Mouse (Mus musculus) kidney, embryonic 16.5 days (tissue): ENCODE measurements around the gene U2af1l4. TPM values are rescaled to one million over a fixed set of nuclear protein-coding genes. Genes with fewer than 3 reads are reported as not detected.
A peak's percentile ranks its signal among the peaks of the same experiment; 100 is the strongest.

Source experiments
- ATAC-seq: fragments of 200-750 bp; cut with Nextera tagmentation; 2 replicates; pipeline ENCODE4 v1.8.0; 2017; ENCODE audit warnings: moderate TSS enrichment; ENCODE audit not compliant: low FRiP score, low TSS enrichment
- H3K27ac ChIP-seq: fragments of 300-500 bp; sonication (generic); 2 replicates; pipeline ENCODE4 v1.5.1; 2014; ENCODE audit warnings: low read length
- H3K27me3 ChIP-seq: fragments of 300-500 bp; sonication (generic); 2 replicates; pipeline ENCODE4 v1.6.1; 2014; ENCODE audit warnings: low read length, control low read depth, mixed read lengths; ENCODE audit not compliant: insufficient read depth
- H3K36me3 ChIP-seq: fragments of 300-500 bp; sonication (generic); 2 replicates; pipeline ENCODE4 v1.6.1; 2014; ENCODE audit warnings: low read length, control low read depth, mixed read lengths; ENCODE audit not compliant: insufficient read depth
- H3K4me1 ChIP-seq: fragments of 300-500 bp; sonication (generic); 2 replicates; pipeline ENCODE4 v1.6.1; 2014; ENCODE audit warnings: low read length, control low read depth, mixed read lengths; ENCODE audit not compliant: insufficient read depth
- H3K4me2 ChIP-seq: fragments of 300-500 bp; sonication (generic); replicated peaks from 2 replicates; pipeline ENCODE4 v1.6.1; 2014; ENCODE audit warnings: low read depth, low read length
- H3K4me3 ChIP-seq: fragments of 300-500 bp; sonication (generic); 2 replicates; pipeline ENCODE4 v1.5.1; 2014; ENCODE audit warnings: mild to moderate bottlenecking, low read length
- H3K9ac ChIP-seq: fragments of 300-500 bp; sonication (generic); replicated peaks from 2 replicates; pipeline ENCODE4 v1.6.1; 2014; ENCODE audit warnings: low read length
- H3K9me3 ChIP-seq: fragments of 300-500 bp; sonication (generic); 2 replicates; pipeline ENCODE4 v1.6.1; 2016; ENCODE audit warnings: low read length, control low read depth
- whole genome bisulfite sequencing: fragments of 180-500 bp; shearing (Covaris S2); extraction: QIAGEN DNeasy Blood & Tissue Kit; methylation state at CpG from one replicate; pipeline ENCODE4 v1.1.7; 2014; 5-methylcytosine and 5-hydroxymethylcytosine counted together
- polyA plus RNA-seq: library from polyadenylated mRNA; unstranded; fragments of >200 nt; fragmentation: Nextera tagmentation; extraction: Ambion mirVana; gene quantifications from 2 replicates; pipeline ENCODE4 v1.2.1, GENCODE M21; 2015

The U2af1l4 gene
- 91.6 and 99.4 TPM in 2 replicates for polyA plus RNA-seq

GRCm38 (mm10) chr7:30563117-30563905 is at the start of gene U2af1l4, which contains the start of the genes Gm49396 and Psenen:
Gene U2af1l4, plus strand, starts transcription at chr7:30563301.
Gene Gm49396, plus strand, starts transcription at chr7:30563344.
Gene Psenen, minus strand, starts transcription at chr7:30563627.
- Histone ChIP-seq H3K36me3 (peaks cover 29% of the 10 kb centered on the region), H3K4me1 (peaks cover 13% of the 10 kb centered on the region), H3K27me3 (no peaks in the 10 kb centered on the region), H3K4me2 (peak within 1 kb of the TSS; percentile 78), H3K9me3 (no peaks in the 10 kb centered on the region), H3K9ac (peak within 1 kb of the TSS; percentile 89), H3K27ac (peak within 1 kb of the TSS; percentile 99), H3K4me3 (peak within 1 kb of the TSS; percentile 82)
- peak; percentile 86 for ATAC-seq
- under 1% methylated on average over 44 of the region's 45 CpGs for WGBS

GRCm38 (mm10) chr7:30515003-30515760 is 47.9 kb upstream of the U2af1l4 start:
- peaks cover 3% of the 10 kb centered on the region; the same call in 1 of the 2 replicates for H3K4me1 ChIP-seq
- no peak overlapping the region for H3K9ac ChIP-seq
- H3K4me2 ChIP-seq = 0 out of 2 replicates have a peak overlapping the region, but pooled peaks have one; percentile 8
- H3K27ac ChIP-seq = no peak overlapping the region
- WGBS = 56% methylated on average over 24 of the region's 24 CpGs
- H3K27me3 ChIP-seq = no peaks in the 10 kb centered on the region
- no peak for ATAC-seq
- H3K36me3 ChIP-seq = no peaks in the 10 kb centered on the region
- H3K9me3 ChIP-seq = no peaks in the 10 kb centered on the region
- H3K4me3 ChIP-seq = no peak overlapping the region

DNA sequence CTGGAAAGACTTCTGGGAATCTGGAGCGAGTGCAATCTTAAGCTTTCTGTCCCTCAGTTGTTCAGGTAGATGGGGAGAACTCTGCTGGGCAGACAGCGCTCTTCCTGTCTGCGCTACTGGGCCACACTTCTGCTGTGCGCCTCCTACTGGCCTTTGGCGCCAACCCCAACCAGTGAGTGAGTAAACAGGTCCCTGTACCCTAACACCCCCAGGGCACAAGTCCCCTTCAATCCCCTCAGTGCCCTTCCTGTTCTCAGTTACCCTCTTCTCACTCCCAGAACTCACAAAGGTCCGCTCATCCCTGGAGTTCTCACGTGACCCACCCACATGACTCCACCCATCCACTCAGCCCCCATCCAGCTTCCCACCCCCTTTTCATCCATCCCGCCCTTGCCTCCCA is 44.8 kb upstream of the U2af1l4 start:
- Histone ChIP-seq H3K27me3 (no peaks in the 10 kb centered on the region), H3K9me3 (no peaks in the 10 kb centered on the region), H3K4me2 (no peak overlapping the region), H3K4me1 (peaks cover 17% of the 10 kb centered on the region), H3K4me3 (no peak overlapping the region), H3K27ac (no peak overlapping the region), H3K36me3 (peaks cover 3% of the 10 kb centered on the region; the same call in 1 of the 2 replicates), H3K9ac (no peak overlapping the region)
- ATAC-seq = no peak
- 43% methylated on average over 8 of the region's 8 CpGs for WGBS

GRCm38 (mm10) chr7:30520396-30520795 is 42.7 kb upstream of the U2af1l4 start:
- Histone ChIP-seq H3K27ac (no peak overlapping the region; the same call in 1 of the 2 replicates), H3K27me3 (no peaks in the 10 kb centered on the region), H3K4me3 (no peak overlapping the region), H3K9ac (no peak overlapping the region), H3K4me1 (peaks cover 23% of the 10 kb centered on the region), H3K4me2 (no peak overlapping the region), H3K9me3 (no peaks in the 10 kb centered on the region), H3K36me3 (peaks cover 17% of the 10 kb centered on the region)
- peak; percentile 17 for ATAC-seq
- 51% methylated on average over 4 of the region's 4 CpGs for WGBS

DNA sequence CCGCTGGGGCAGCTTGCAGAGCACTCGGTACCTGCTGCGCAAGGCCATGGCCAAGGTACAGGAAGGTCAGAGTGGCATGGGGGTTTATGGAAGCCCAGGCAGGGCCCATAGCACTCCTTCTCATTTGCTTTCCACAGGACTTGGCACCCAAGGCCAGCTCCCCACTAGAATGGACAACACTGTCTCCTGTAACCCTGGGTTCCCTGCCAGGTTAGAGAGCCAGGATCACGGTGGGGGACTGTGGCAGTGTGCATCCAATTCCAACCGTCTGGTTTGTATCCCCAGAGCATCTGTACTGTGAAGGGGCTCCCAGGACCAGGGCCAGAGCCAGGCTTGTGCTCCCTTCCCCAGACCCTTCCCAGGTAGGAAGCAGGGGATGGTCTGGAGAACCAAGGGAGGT is 42.2 kb upstream of the U2af1l4 start:
- WGBS = 76% methylated on average over 5 of the region's 5 CpGs

GRCm38 (mm10) chr7:30522871-30523270 is 40.2 kb upstream of the U2af1l4 start:
- H3K9ac ChIP-seq = 0 out of 2 replicates have a peak overlapping the region, but pooled peaks have one; percentile 31
- H3K36me3 ChIP-seq = peaks cover 19% of the 10 kb centered on the region
- H3K9me3 ChIP-seq = no peaks in the 10 kb centered on the region
- ATAC-seq = peak; percentile 24; the same call in 1 of the 2 replicates
- peak overlapping the region; percentile 53; the same call in 1 of the 2 replicates for H3K27ac ChIP-seq
- WGBS = 52% methylated on average over 9 of the region's 10 CpGs
- 0 out of 2 replicates have a peak overlapping the region, but pooled peaks have one; percentile 7 for H3K4me2 ChIP-seq
- H3K27me3 ChIP-seq = no peaks in the 10 kb centered on the region
- peaks cover 38% of the 10 kb centered on the region for H3K4me1 ChIP-seq
- H3K4me3 ChIP-seq = no peak overlapping the region

More for the DNA sequence above, 42.2 kb upstream of the U2af1l4 start:
- Histone ChIP-seq H3K27ac (no peak overlapping the region), H3K9me3 (no peaks in the 10 kb centered on the region), H3K4me3 (no peak overlapping the region), H3K9ac (no peak overlapping the region), H3K27me3 (no peaks in the 10 kb centered on the region), H3K4me1 (peaks cover 25% of the 10 kb centered on the region), H3K4me2 (no peak overlapping the region), H3K36me3 (peaks cover 17% of the 10 kb centered on the region)
- no peak for ATAC-seq

DNA sequence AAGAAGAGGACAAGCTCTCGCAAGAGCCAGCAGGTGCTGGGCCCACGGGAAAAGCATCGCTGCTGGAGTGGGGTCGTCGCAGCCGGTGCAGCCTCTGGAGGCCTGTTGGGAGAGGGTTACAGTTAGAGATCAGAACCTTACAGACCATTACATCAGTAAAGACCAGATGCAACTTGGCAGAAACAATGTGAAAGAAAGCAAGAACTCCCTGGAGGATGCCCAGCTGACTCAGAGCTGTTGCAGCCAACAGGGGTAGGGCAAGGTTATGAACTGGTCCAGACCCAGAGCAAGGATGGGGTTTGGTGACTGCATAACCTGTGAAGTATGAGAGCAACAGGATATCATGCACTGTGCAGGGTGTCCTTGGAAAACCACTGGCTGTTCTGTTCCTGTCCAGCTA is 38.6 kb upstream of the U2af1l4 start:
- WGBS = 85% methylated on average over 6 of the region's 6 CpGs
- Histone ChIP-seq H3K27ac (no peak overlapping the region), H3K4me1 (peaks cover 38% of the 10 kb centered on the region), H3K4me2 (no peak overlapping the region), H3K9ac (no peak overlapping the region), H3K27me3 (no peaks in the 10 kb centered on the region), H3K36me3 (peaks cover 35% of the 10 kb centered on the region), H3K9me3 (no peaks in the 10 kb centered on the region), H3K4me3 (no peak overlapping the region)
- no peak for ATAC-seq

GRCm38 (mm10) chr7:30525954-30526353 is 37.1 kb upstream of the U2af1l4 start:
- peak; percentile 67 for ATAC-seq
- Histone ChIP-seq H3K36me3 (peaks cover 49% of the 10 kb centered on the region), H3K27me3 (no peaks in the 10 kb centered on the region), H3K9me3 (no peaks in the 10 kb centered on the region), H3K4me1 (peaks cover 30% of the 10 kb centered on the region), H3K9ac (peak overlapping the region; percentile 60), H3K4me3 (peak overlapping the region; percentile 17), H3K4me2 (peak overlapping the region; percentile 38), H3K27ac (peak overlapping the region; percentile 76)
- 16% methylated on average over 10 of the region's 10 CpGs for WGBS

GRCm38 (mm10) chr7:30526399-30526798 is 36.7 kb upstream of the U2af1l4 start:
- Histone ChIP-seq H3K27ac (peak overlapping the region; percentile 76), H3K4me1 (peaks cover 30% of the 10 kb centered on the region), H3K4me2 (peak overlapping the region; percentile 38), H3K27me3 (no peaks in the 10 kb centered on the region), H3K4me3 (peak overlapping the region; percentile 17), H3K36me3 (peaks cover 52% of the 10 kb centered on the region), H3K9ac (peak overlapping the region; percentile 60), H3K9me3 (no peaks in the 10 kb centered on the region)
- peak; percentile 7; the same call in 1 of the 2 replicates for ATAC-seq
- 15% methylated on average over 17 of the region's 17 CpGs for WGBS
